Mouse (Mus musculus) ES-Bruce4 (cell line): Measurements from ENCODE around the gene Sgca. TPM values are rescaled to one million over a fixed set of nuclear protein-coding genes. Genes with fewer than 3 reads are reported as not detected.

ENCODE experiments used
- H3K27ac ChIP-seq: 2 replicates; pipeline ENCODE4 v1.5.1; 2012; ENCODE audit warnings: low read length, inconsistent platforms; ENCODE audit not compliant: insufficient read depth
- H3K27me3 ChIP-seq: 2 replicates; pipeline ENCODE4 v1.6.1; 2012; ENCODE audit warnings: mild to moderate bottlenecking, low read length, inconsistent platforms; ENCODE audit not compliant: control insufficient read depth, poor library complexity, insufficient read depth, severe bottlenecking
- H3K36me3 ChIP-seq: 2 replicates; pipeline ENCODE4 v1.6.1; 2012; ENCODE audit warnings: inconsistent platforms, mild to moderate bottlenecking, low read length, moderate library complexity; ENCODE audit not compliant: control insufficient read depth, poor library complexity, insufficient read depth, severe bottlenecking
- H3K4me1 ChIP-seq: one replicate; pipeline ENCODE4 v1.8.1; 2011; ENCODE audit warnings: low read length; ENCODE audit not compliant: control insufficient read depth, insufficient read depth
- H3K4me3 ChIP-seq: 2 replicates; pipeline ENCODE4 v1.5.1; 2011; ENCODE audit warnings: low read depth, mild to moderate bottlenecking, low read length
- H3K9ac ChIP-seq: 2 replicates; pipeline ENCODE4 v1.6.1; 2012; ENCODE audit warnings: low read depth, mild to moderate bottlenecking, inconsistent platforms; ENCODE audit not compliant: poor library complexity, severe bottlenecking
- H3K9me3 ChIP-seq: replicated peaks from 2 replicates; pipeline ENCODE4 v1.6.1; 2012; ENCODE audit warnings: mild to moderate bottlenecking, low read length, inconsistent platforms; ENCODE audit not compliant: control insufficient read depth, poor library complexity, insufficient read depth, severe bottlenecking
- CTCF ChIP-seq: IDR thresholded peaks from one replicate; pipeline ENCODE4 v1.8.1; 2011; ENCODE audit warnings: low read depth, low read length
- EP300 ChIP-seq: IDR thresholded peaks from 2 replicates; pipeline ENCODE4 v1.6.1; 2011; ENCODE audit warnings: low read depth, low read length; ENCODE audit not compliant: insufficient read depth
- POLR2A ChIP-seq: IDR thresholded peaks from one replicate; pipeline ENCODE4 v1.8.1; 2011; ENCODE audit warnings: low read length; ENCODE audit not compliant: insufficient read depth
- polyA plus RNA-seq: library from polyadenylated mRNA; stranded (reverse); fragments of >200 nt; gene quantifications from 2 replicates; pipeline ENCODE4 v1.2.4, GENCODE M21; 2011; ENCODE audit warnings: low read depth; ENCODE audit not compliant: missing spikeins, insufficient read depth, insufficient read length

Sgca gene
- polyA plus RNA-seq, 1 experiment = not detected

GRCm38 (mm10) chr11:94992480-94992753, 16.3 kb upstream of the Sgca start:
- H3K36me3 ChIP-seq = no peaks in the 10 kb centered on the region

GRCm38 (mm10) chr11:94991641-94992479, 15.7 kb upstream of the Sgca start:
- TF ChIP-seq EP300 = no peak
- peak overlapping the region; percentile 91 for H3K9ac ChIP-seq
- H3K27ac ChIP-seq = no peak overlapping the region
- no peaks in the 10 kb centered on the region for H3K36me3 ChIP-seq
- no peaks in the 10 kb centered on the region for H3K9me3 ChIP-seq
- peaks cover 3% of the 10 kb centered on the region; the same call in 1 of the 2 replicates for H3K27me3 ChIP-seq
- peak overlapping the region; percentile 55 for H3K4me3 ChIP-seq
- H3K4me1 ChIP-seq = peaks cover 6% of the 10 kb centered on the region

More at GRCm38 (mm10) chr11:94992480-94992753, 16.3 kb upstream of the Sgca start:
- Histone ChIP-seq H3K4me3 (peak overlapping the region; percentile 55), H3K27me3 (peaks cover 3% of the 10 kb centered on the region; the same call in 1 of the 2 replicates), H3K9ac (peak overlapping the region; percentile 91), H3K9me3 (no peaks in the 10 kb centered on the region), H3K27ac (no peak overlapping the region), H3K4me1 (peaks cover 4% of the 10 kb centered on the region)
- TF ChIP-seq EP300 (no peak), POLR2A (no peak), CTCF (no peak)

- Histone ChIP-seq H3K4me1 (peaks cover 6% of the 10 kb centered on the region), H3K9ac (peak within 1 kb of the TSS; percentile 91), H3K27me3 (peaks cover 3% of the 10 kb centered on the region; the same call in 1 of the 2 replicates), H3K27ac (peak within 1 kb of the TSS; percentile 40), H3K36me3 (no peaks in the 10 kb centered on the region), H3K4me3 (peak within 1 kb of the TSS; percentile 98), H3K9me3 (no peaks in the 10 kb centered on the region)
- TF ChIP-seq EP300 = 0 out of 2 replicates have a peak, but pooled peaks have one; percentile 23
- TF ChIP-seq CTCF = no peak
- no peak for TF ChIP-seq POLR2A
Observed at GRCm38 (mm10) chr11:94990749-94991577, 14.8 kb upstream of the Sgca start, which contains the start of gene Ppp1r9b. Gene Ppp1r9b (plus strand): TSS chr11:94991035.

- Histone ChIP-seq H3K9ac (peak overlapping the region; percentile 91), H3K4me3 (peak overlapping the region; percentile 98), H3K27me3 (peaks cover 3% of the 10 kb centered on the region; the same call in 1 of the 2 replicates), H3K27ac (peak overlapping the region; percentile 40), H3K36me3 (no peaks in the 10 kb centered on the region), H3K9me3 (no peaks in the 10 kb centered on the region), H3K4me1 (peaks cover 8% of the 10 kb centered on the region)
- no peak for TF ChIP-seq CTCF
- TF ChIP-seq EP300 = no peak
- no peak for TF ChIP-seq POLR2A
Observed at GRCm38 (mm10) chr11:94990102-94990748, 14.1 kb upstream of the Sgca start.

GRCm38 (mm10) chr11:94989562-94990017, 13.5 kb upstream of the Sgca start:
- Histone ChIP-seq H3K9me3 (no peaks in the 10 kb centered on the region), H3K4me1 (peaks cover 8% of the 10 kb centered on the region), H3K9ac (peak overlapping the region; percentile 91), H3K4me3 (peak overlapping the region; percentile 98), H3K27ac (peak overlapping the region; percentile 80), H3K27me3 (peaks cover 3% of the 10 kb centered on the region; the same call in 1 of the 2 replicates), H3K36me3 (no peaks in the 10 kb centered on the region)
- TF ChIP-seq EP300 = peak; percentile 82; the same call in 1 of the 2 replicates
- TF ChIP-seq CTCF = no peak
- TF ChIP-seq POLR2A = no peak
